Mouse (Mus musculus) kidney, postnatal 14 days (tissue): Measurements from ENCODE around the gene Slc12a8.
A peak's percentile ranks its signal among the peaks of the same experiment; 100 is the strongest.

Experiments
- DNase-seq: peaks from one replicate; pipeline ENCODE4 v3.0.0; 2022; ENCODE audit warnings: mixed read lengths

Slc12a8 gene

DNA sequence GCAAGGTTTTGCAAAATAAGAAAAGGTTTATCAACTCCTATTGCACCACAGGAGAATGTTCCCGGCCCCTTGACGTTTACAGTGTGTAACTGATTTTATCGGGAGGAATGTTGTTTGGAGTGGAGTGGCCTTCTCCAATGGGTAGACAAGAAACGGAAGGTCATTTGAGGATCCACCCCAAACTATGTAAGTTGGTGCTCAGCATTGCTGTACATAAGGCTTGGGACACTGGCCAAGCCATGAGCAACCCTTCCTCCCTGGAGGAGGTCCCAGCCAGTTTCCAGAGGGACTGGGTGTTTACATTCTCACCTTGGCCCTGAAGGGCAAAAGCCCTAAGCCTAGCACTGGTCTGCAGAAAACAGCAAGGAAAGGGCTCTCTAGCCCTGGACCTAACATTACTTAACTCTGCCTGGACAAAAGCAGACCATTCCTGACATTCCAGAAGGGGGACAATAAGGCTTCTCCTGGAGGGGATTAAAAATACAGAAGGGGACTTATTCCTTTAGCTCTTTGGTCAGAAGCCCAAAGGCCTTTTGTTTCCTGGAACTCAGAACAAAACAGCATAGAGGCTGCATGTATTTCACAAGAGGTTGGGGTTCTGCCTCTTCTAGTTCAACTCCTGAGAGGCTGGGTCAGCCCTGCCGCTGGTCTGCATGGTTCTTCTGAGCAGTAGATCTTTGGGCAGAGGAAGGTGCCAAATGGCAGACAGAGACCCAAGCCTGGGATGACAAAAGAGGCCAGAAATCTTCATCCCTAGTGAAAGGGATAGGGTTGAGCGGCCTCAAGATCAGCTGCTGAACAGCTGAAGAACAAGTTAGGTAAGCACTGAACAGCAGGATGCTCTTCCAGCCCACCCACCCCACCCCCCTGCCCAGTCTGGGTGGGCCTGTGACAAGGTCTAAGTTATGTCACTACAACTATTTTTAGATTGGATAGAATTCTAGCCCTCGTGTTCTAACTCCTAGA is 159.5 kb downstream of the Slc12a8 start:
- DNase-seq: peak; percentile 77

DNA sequence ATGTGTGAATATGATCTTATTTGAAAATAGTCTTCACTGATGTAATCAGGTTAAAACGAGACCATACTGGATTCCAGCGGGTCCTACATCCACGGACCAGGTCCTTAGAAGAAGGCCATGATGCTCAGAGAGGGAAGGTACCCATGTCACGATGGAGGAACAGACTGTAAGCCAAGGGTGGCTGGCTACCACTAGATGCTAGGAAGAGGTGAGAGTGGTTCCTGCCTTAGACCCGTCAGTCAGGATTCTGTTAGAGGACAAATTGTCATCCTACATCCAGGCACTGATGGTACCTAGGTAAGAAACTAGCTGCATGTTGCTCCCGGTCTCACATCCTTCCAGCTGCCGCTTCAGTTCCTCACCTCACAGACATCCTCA is 160.2 kb downstream of the Slc12a8 start:
- DNase-seq: no peak

DNA sequence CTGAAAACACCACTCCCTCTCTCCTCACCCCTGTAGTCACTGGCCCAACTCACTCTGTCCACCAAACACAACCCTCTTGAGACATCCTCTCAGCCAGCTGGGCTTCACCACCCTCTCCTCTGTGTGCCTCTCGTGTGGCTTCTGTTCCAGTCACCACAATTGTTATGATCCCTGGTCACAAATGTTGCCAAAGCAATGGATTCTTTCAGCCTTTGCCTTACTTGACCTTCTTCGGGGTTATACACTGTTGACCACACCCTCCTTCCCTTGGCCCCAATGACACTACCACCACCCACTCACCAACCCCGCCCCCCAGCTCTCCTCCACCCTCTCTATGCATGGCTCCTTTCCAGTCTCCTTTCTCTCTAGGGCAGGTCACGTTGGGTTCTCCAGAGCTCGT is 160.8 kb downstream of the Slc12a8 start:
- no peak for DNase-seq

DNA sequence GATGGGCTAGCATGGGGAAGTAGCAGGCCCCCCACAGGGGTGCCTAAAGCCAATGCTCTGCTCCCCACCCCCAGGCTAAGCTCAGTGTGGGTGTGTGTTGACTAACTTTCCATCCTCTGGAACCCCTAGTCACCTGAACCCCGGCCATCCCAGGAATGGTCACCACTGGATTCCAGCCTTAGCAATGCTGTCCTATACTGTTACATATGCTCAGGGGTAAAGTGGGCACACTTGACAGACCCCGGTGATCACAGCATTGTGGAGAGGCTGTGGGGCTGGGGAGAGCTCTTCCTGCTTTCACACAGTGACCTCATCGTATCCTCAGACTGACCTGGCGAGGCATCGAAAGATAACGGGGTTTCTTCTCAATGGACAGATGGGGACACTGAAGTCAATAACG is 163.1 kb downstream of the Slc12a8 start:
- no peak for DNase-seq

DNA sequence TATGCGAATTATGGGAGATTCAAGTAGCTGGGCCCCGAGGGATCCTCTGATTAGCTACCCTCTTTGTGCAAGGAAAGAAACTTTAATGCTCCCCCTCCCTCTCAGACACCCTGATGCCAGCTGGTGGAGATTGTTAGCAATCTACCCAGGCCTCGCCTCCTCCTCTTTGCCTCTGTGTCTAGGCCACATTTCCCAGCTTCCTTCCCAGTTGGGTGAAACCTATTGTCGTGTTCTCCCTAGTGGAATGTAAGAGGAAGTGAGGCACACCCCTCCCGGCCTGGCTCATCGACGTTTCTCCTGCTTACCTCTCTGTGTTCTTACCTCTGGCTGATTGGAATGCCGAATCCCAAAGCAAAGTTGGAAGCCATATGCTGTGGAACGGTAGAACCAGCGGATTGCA is 163.7 kb downstream of the Slc12a8 start:
- DNase-seq: peak; percentile 60

DNA sequence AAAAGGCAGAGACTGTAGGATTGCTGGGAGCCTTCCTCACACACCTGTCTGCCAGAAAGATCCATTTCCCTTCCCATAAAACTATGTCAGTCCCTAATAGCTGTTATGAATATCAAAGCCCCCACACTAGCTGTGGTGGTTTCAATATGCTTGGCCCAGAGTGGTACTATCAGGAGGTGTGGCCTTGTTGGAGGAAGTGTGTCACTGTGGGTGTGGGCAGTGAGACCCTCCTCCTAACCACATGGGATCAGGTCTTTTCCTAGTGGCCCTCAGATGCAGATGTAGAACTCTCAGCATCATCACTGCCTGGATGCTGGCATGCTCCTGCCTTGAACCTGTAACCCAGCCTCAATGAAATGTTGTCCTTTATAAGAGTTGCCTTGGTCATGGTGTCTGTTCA is 164.5 kb downstream of the Slc12a8 start:
- no peak for DNase-seq

DNA sequence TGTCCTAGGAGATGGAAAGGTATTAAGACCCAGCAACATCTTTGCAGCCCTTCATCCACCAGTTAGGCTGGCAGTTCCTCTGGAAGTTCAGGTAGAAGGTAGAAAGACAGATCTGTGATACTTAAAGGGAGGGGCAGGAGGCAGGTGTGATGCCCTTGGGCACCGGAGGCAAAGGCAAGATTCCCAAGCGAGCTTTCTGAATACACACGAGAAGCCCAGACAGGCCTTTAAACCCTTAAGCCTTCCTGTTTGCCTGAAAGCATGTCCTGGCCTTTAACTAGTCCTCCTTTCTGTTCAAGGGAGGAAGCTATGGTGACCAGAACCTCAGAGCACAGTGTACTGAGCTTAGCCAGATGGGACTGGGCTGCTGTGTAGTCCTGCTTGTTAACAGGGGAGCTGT is 165.5 kb downstream of the Slc12a8 start:
- DNase-seq: no peak

DNA sequence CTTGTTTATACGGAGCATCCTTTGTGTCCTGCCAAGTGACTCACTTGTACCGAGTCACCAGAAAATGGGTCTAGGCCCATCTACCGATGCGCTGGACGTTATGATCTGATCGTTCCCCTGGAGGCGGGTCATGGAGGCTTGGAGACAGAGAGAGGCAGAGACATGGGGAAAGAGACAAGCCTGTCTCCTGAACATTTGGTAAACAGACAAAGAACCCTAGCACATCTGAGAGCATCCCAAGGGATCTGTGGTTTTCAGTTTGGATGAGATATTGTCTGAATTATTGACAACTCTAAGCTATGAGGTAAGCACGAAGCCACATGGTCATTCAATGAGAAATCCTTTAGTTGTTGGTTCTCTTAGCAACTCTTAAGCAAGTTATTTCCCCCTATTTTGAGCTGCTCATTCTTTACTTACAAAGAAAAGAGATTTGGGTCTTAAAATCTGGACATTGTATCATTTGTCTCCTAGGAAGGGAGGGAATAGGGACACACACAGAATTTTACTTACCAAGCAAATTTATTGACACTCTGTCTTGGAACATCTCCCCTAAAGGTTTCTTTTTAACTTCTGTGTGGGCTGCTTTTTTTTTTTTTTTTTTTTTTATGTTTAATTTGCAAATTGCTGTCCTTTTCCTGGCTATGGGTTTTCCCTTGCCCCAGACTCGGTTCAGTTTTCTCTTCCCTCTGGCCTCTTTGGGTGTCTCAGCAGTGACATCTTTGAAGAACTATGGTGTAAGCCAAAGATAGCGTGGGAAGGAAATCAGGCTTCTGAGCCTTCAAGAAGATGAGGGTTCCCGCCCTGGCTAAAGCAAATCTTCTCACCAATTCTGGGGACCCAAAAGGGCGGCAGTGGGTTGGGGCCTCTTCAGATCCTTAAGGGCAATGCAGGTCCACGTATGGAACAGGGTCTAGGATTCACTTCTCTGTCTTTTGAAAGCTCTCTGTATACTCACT is 166.4 kb downstream of the Slc12a8 start:
- no peak for DNase-seq

DNA sequence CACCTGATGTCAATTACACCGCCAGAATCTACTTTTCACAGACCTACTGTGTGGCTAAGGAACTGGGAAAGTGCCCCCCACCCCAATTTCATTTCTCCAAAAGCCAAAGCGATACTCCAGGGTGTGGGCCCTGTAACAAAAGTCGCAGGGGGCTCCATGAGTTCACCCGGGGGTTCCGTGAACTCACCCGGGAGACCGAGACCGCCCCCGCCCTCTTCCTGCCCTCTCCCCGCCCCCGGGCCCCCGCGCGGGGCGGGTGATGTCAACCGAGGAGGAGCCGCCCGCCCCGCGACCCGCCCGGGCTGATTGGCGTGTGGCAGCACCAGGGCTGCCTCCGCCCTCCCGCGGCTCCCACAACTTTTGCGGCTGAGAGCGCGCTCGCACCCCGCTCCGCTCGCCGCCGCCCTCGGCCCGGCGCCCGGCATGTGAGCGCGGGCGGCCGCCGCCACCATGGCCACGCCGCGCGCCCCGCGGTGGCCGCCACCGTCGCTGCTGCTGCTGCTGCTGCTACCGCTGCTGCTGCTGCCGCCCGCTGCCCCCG is 167.1 kb downstream of the Slc12a8 start, which contains the start of gene Heg1:
Gene Heg1 (plus strand): TSS at position 209 of the 541 bp plus-strand sequence.
- DNase-seq: peak; percentile 89

DNA sequence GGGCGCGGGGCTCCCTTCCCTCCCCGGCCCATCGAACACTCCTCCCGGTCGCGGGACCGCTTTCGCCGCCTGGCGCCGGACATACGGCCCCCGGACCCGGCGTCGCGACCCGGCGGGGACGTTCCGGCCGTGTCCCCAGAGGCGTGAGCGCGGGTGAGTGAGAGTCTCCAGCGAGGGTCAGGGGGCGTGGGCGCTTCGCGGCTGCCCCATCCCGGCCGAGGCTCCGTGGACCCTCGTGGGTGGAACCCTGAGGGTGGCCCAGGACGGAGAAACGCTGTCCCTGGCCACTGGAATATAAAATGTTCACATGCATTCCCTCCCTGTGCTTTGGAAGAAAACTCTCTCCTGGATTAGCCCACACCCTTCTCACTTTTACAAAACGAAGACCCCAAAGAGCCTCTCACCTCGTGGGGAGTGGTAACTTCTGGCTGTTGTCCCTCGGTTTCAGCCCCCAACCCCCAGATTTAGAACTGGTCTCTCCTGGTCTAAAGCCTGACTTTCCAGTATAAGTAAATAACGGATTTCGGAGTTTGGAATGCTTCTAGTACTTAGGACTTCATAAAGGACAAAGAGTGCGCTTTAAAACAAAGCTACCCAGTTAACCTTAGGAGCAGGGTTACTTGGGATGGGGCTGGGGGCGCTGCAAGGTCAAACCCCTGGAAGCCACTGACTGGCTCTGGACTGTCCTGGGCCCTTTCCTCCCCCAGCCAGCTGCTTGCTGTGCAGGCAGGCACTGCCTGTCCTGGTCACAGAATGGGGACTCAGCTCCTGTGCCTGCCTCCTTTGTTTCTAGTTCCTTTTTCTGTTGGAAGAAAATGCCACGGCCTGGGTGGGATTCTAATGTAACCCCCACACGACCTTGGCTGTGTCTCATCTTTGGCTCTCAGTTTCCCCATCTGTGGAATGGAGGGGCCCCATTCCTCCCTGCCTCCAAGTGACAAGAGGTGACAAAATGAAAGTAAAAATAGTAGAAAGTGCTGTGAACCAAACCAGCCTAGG is 167.9 kb downstream of the Slc12a8 start:
- DNase-seq: no peak

DNA sequence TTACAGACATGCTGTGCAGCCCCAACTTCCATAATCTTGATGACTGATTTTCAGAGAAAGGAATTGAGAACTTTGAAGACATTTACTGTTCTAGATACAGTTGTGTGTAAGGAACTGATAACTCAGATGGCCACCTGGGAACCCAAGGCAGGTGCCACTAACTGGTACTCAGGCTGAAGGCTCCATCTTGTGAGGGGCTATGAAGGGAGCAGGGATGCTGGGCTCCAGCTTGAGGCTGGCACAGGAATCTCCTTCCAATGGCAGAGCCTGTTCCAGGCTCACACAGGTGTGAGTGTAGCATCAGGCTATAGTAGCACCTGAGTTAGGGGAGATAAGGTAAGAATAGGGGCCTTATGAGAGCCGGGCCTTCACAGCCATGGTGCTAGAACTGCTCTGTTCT is 168.9 kb downstream of the Slc12a8 start:
- DNase-seq: no peak

DNA sequence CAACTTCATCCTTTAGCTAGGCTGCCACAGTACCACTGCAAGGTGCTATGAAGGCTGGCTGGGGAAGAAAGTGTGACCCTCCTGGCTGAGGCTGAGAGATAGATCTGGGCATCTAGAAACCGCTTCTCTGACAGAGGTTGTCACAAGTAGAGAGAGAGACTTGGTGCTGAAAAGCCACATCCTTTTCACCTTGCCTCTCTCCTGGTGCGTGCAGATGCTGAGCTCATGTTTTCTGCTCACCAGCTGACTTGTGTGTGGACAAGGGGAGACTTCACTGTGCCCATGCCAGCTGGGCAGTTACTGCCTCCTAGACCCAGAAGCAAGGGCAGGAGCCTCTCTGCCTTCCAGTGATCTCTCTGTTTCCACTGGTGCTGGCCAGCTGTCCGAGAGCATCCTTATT is 170.6 kb downstream of the Slc12a8 start:
- DNase-seq: no peak

DNA sequence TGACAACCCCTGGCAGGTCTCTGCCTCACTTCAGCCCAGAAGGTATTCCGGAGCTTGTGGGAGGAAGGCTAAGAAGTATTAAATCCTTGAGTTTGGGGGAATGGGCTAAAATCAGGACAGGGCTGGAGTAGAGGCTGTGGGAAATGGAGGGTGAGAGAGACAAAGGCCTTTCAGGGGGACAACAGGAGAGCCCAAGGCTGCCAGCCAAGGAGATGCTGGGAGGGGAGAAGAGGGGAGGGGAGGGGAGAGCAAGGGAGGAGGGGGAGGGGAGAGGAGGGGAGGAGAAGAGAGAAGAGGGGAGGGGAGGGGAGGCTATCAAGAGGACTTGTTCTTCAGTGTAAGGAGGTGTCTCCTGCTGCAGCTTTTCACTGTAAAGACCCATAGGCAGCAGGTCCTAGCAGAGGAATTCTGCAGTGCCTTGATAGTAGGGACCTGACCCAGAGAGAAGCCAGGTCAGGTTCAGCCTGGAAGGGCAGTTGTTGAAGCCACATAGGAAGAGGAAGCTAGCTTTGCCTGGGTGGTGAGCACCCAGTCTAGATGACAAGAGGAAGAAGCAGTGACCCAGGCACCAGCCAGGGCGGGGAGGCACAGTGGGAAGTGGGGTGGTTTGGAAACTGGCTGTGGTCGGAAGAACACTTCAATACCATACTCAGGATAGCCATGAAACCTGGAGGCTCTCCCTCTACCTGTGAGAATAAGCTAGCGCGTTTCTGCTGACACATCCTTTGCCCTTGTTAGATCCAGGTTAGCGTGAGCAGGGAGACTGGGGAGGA is 174.0 kb downstream of the Slc12a8 start:
- DNase-seq: no peak

DNA sequence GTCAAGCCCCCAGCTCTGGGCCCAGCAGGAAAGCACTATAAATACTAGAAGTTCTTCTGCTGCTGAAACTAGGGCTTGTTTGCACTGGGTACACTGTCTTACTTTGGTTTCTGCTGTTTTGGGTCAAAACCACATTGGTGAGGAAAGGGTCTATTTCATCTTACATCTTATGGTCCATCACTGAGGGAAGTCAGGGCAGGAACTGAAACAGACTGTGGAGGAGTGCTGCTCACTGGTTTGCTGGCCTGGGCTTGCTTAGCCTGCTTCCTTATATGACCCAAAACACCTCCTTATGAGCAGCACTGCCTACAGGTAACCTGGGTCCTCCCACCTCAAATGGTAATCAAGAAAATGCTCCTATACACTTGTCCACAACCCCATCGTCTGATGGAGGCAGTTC is 176.4 kb downstream of the Slc12a8 start:
- no peak for DNase-seq

DNA sequence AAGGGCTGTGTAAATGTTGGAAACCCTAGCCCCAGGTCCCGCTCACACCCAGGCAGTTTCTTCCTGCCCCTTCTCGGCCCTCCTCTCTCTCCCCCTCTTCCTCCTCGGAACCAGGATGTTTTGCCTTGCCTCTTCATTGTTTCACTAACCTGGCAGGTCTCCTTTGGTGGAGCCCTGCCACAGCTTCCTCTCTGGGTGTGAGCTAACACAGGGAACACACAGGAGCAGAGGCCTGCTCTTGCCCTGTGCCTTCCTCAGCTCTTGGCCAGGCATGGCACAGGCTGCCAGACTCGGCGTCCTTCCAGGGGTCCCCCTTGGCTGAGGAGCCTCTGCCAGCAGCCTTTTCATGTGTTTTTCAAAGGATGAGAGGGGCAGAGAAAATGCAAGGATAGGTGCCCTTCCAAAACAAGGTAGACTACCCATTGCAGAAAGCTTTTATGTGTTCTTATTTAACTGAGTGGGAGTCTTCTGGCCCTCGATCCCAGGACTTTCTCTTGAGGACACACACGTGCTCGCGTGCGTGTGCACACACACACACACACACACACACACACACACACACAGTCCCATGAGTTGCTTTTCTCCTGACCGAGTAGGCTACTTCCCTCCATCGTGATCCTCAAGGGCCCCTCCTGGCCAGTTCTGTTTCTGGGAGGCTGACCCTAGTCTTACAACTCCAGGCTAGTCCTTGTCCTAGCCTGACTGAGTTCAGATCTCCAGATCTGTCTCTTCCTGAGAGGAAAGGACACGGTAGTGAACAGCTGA is 179.9 kb downstream of the Slc12a8 start:
- peak; percentile 61 for DNase-seq

DNA sequence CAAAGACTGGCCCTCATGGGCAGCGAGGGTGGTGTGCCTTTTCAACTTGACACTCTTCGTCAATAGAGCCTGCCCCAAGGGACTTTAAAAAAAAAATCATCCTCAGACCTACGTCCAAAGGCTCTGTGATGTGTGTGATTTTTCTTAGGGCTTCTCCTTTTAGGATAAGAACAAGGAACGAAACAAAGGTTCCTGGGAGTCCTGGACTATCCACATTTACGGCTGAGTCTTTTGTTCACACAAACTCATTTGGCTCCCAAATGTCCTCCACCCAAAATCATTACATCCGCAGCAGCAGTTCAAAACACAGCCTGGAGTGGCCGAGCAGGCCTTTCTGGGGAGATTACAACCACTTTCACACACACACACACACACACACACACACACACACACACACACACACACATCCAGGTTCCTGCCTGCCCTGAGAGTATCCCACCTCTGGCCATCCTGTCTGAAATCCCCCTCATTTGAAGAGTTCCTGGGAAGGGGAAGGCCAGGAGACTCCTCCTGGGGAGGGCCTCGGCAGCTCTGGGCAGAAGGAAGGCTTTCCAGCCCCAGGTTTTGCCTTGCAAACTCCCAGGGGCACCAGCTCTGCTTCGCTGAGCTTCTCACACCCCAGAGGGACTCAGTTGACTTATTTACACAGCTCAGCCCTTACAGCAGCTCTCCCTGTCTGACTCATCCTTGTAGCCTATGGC is 180.6 kb downstream of the Slc12a8 start:
- no peak for DNase-seq

DNA sequence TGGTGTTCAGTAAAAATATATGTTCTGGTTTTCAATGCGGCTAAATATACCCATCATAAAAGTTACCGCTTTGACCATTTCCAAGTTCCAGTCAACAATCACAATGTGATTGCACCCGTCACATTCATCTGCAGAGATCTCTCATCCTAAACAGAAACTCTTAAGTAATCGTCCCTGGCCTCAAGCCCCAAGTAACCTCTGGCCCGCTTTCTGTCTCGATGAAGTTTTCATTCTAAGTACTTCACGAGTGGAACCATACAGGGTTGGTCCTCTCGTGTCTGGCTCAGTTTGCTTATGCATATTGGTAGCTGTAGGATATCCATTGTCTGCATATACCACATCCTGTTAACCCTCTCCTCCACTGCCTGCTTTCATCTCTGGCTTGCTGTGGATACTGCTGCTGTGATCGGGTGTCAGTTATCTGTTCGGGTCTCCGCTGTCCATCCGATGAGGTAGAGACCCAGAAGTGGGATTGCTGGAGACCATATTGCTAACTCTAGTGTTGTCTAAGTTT is 181.2 kb downstream of the Slc12a8 start:
- no peak for DNase-seq

DNA sequence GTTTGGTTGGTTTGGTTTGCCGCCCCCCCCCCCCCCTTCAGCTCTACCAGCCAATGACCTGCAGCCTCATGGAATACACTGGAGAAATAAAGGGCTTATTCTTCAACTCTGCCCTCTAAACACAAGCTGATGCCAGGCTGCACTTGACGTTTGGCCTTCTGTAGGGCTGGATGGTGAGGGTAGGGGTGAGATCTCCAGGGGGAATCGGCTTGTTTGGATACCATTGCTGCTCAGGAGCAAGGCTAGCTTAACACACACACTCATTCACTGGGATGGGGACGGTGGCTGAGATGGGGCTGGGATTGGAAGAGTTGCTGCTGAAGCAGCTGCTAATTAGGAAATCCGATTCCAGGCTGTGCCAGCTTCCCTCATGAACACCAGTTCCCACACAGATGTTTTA is 183.5 kb downstream of the Slc12a8 start:
- DNase-seq: no peak

DNA sequence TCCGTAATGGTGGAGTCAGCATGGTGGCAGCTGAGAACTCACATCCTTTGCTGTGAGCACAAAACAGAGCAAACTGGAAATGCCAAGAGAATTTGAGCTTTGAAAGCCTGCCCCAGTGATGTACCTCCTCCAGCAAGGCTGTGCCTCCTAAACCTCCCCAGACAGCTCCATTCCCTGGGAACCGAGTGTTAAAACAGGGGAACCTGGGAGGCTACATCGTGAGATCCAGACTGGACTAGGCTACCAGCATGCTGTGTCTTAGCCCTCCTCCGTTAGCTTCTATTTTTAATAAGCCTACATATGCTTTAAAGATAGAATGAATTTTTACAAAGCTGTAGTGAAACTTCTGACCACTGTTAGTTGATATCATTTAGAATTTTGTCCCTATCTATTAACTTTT is 184.7 kb downstream of the Slc12a8 start:
- DNase-seq: no peak

DNA sequence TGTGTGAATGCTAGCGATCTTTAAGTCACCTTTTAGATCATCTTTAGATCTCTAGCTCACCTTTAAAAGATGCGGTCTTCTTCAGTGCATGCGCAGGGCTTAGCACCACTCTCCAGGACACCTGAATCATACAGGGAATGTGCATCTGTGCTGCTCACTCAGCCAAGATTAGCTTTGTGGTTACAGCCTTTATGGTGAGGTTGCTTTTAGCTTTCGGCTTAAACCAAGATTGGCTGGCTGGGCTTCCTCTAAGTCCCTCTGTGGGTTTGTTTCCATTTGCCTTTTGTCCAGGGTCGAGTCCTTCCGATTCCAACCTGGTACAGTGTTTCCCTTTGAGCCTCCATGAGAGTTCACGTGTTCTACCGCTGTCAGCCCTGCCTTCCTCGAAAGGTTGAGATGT is 187.2 kb downstream of the Slc12a8 start:
- no peak for DNase-seq
